Mouse (Mus musculus) testis, adult 2 months (tissue): ENCODE data around the gene Taar7e. TPM values are rescaled to one million over a fixed set of nuclear protein-coding genes. Genes with fewer than 3 reads are reported as not detected.

Experiments
- H3K27ac ChIP-seq: fragments of 200-500 bp; 2 replicates; pipeline ENCODE4 v1.5.1; 2012; ENCODE audit warnings: low read depth, low read length; ENCODE audit not compliant: control insufficient read depth, insufficient read depth
- H3K27me3 ChIP-seq: fragments of 200-500 bp; 2 replicates; pipeline ENCODE4 v1.6.1; 2012; ENCODE audit warnings: mild to moderate bottlenecking, low read length, moderate library complexity; ENCODE audit not compliant: control insufficient read depth, insufficient read depth
- H3K36me3 ChIP-seq: fragments of 200-500 bp; 2 replicates; pipeline ENCODE4 v1.6.1; 2012; ENCODE audit warnings: mild to moderate bottlenecking, low read length; ENCODE audit not compliant: control insufficient read depth, insufficient read depth
- H3K4me1 ChIP-seq: fragments of 200-500 bp; 2 replicates; pipeline ENCODE4 v1.6.1; 2012; ENCODE audit warnings: low read length; ENCODE audit not compliant: control insufficient read depth, insufficient read depth
- H3K4me3 ChIP-seq: fragments of 200-500 bp; 2 replicates; pipeline ENCODE4 v1.5.1; 2012; ENCODE audit warnings: low read depth, mild to moderate bottlenecking, low read length, moderate library complexity, mixed read lengths; ENCODE audit not compliant: control insufficient read depth
- CTCF ChIP-seq: fragments of 200-500 bp; IDR thresholded peaks from 2 replicates; pipeline ENCODE4 v1.5.1; 2012; ENCODE audit warnings: low read depth, mild to moderate bottlenecking, inconsistent platforms, low read length, moderate library complexity; ENCODE audit not compliant: control insufficient read depth, insufficient read depth, insufficient replicate concordance
- POLR2A ChIP-seq: fragments of 200-500 bp; IDR thresholded peaks from 2 replicates; pipeline ENCODE4 v1.6.1; 2012; ENCODE audit warnings: low read depth, mild to moderate bottlenecking, inconsistent platforms, low read length, moderate library complexity; ENCODE audit not compliant: control insufficient read depth
- polyA plus RNA-seq: library from polyadenylated mRNA; depleted of rRNA; stranded (reverse); fragments of >200 nt; gene quantifications from 2 replicates; pipeline ENCODE4 v1.2.3, GENCODE M21; 2012; rRNA removed

Taar7e gene
- polyA plus RNA-seq, 1 experiment = not detected

DNA sequence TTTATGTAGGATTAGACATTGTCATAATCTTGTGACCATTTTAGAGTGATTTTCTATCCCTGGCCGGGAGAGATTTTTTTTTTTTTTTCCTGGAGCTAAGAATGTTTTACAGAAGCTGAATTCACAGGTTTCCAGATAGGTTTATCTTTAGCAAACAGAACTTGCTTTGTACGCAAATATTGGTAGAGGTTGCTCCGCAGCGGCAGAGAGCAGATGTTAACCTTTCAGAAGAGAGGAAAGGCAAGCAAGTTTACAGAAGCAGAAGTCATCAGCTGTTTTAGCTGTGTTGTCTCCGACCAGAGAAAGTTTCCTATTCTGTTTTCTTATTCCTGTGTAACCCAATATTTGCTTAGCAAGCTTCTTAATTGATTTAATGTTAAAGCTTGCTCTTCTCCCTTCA is 49.1 kb downstream of the Taar7e start:
- H3K27ac ChIP-seq = no peak overlapping the region
- TF ChIP-seq POLR2A (no peak), CTCF (no peak)

DNA sequence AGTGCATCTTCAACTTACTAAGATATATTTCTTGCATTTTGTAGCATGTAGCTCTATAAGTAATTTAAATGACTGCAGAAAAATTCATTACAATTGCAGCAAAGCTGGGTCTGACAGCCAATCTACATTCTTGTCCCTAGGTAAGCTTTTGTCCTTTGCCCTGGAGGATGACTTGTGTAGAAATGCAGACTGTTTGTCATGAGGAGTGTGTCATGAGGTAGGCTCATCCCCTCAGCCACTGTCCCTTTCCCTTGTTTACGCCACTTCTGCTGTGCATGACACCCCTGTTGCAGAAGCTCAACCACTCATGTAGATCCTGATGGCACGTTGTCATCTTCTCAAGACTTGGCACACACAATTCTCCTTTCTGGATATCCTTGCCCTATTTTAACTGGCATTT is 49.8 kb downstream of the Taar7e start:
- H3K36me3 ChIP-seq = no peaks in the 10 kb centered on the region
- no peak overlapping the region for H3K27ac ChIP-seq
- no peak for TF ChIP-seq POLR2A
- TF ChIP-seq CTCF = no peak
- no peaks in the 10 kb centered on the region for H3K27me3 ChIP-seq
- H3K4me1 ChIP-seq = no peaks in the 10 kb centered on the region
- H3K4me3 ChIP-seq = no peak overlapping the region

More for the DNA sequence above, 49.1 kb downstream of the Taar7e start:
- Histone ChIP-seq H3K4me3 (no peak overlapping the region), H3K27me3 (no peaks in the 10 kb centered on the region), H3K36me3 (no peaks in the 10 kb centered on the region), H3K4me1 (no peaks in the 10 kb centered on the region)

Other genes starting within 250 kb of the Taar7e start
- 1.6 and 1.9 TPM in 2 replicates for gene Slc18b1, start 240.6 kb upstream of the Taar7e start, polyA plus RNA-seq
- 0.30 and 0.38 TPM in 2 replicates for gene Vnn3, start 186.2 kb upstream of the Taar7e start, polyA plus RNA-seq
- 0.22 and 1.1 TPM in 2 replicates for gene Vnn1, start 142.9 kb upstream of the Taar7e start, polyA plus RNA-seq
- not detected in 2 replicates for gene Taar1, start 117.3 kb upstream of the Taar7e start, polyA plus RNA-seq
- not detected in 2 replicates for gene Taar2, start 99.0 kb upstream of the Taar7e start, polyA plus RNA-seq
- gene Taar3, start 88.1 kb upstream of the Taar7e start, polyA plus RNA-seq = not detected in 2 replicates
- not detected in 2 replicates for gene Taar4, start 77.1 kb upstream of the Taar7e start, polyA plus RNA-seq
- gene Taar5, start 66.9 kb upstream of the Taar7e start, polyA plus RNA-seq = not detected in 2 replicates
- gene Taar6, start 52.0 kb upstream of the Taar7e start, polyA plus RNA-seq = not detected in 2 replicates
- not detected in 2 replicates for gene Taar7a, start 44.1 kb upstream of the Taar7e start, polyA plus RNA-seq
- not detected in 2 replicates for gene Taar7b, start 37.7 kb upstream of the Taar7e start, polyA plus RNA-seq
- not detected in 2 replicates for gene Taar7d, start 10.4 kb upstream of the Taar7e start, polyA plus RNA-seq
- not detected in 2 replicates for gene Taar7f, start 11.9 kb downstream of the Taar7e start, polyA plus RNA-seq
- not detected in 2 replicates for gene Taar8a, start 38.9 kb downstream of the Taar7e start, polyA plus RNA-seq
- not detected in 2 replicates for gene Taar8b, start 54.7 kb downstream of the Taar7e start, polyA plus RNA-seq
- gene Taar8c, start 64.3 kb downstream of the Taar7e start, polyA plus RNA-seq = not detected in 2 replicates
- not detected in 2 replicates for gene Taar9, start 71.9 kb downstream of the Taar7e start, polyA plus RNA-seq
- gene Stx7, start 111.7 kb downstream of the Taar7e start, polyA plus RNA-seq = 9.8 and 14.9 TPM in 2 replicates
- gene Moxd1, start 185.9 kb downstream of the Taar7e start, polyA plus RNA-seq = 0.61 and 0.71 TPM in 2 replicates